8 mouse cellular contexts compared by ENCODE assay signal in the genomic region with DNA sequence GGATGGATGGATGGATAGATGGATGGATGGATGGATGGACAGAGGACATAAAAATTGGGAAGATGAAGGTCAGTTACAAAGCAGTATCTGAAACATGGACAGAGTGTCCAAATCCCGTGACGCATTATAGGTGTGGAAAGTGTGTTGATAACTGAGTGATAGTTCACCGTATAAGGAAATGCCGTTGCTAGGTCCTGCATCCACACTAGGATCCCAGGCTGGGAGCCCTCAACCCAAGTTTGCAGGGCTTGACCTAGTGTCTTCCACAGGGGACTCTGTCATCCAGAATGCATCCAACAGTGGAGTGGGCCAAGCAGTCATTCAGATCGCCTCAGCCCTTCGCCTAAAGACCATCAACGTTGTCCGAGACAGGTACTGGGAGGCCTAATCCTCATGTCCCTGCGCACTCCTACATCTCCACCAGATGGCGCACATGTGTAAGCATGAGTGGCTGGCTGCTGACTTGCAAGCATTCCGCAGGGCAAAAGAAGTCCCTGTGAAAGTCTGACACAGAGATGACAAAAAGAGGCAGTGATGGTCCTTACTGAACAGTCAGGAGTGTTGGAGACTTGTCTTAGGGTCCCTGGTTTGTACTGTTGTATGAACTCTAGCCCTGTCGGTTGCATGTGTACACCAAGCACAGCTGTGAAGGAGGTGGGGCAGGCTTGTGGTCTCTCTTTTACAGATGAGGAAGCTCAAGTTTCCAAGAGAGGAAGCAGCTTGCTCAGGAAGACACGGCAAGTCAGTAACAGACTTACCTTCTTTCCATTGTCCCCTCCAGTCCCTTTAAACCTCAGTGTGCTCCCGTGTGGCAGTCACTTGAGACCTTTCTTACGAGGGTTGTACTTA. TPM values are rescaled to one million over a fixed set of nuclear protein-coding genes. Genes with fewer than 3 reads are reported as not detected.
DNase-seq lines count a peak whose midpoint lies in the region; ATAC-seq lines count a peak whose summit lies in the region.

No protein-coding gene starts in this region.

- no peak overlapping the region for H3K4me3 ChIP-seq in kidney, embryonic 15.5 days (replicated peaks)

- H3K36me3 ChIP-seq in kidney, embryonic 15.5 days: peaks cover 62% of the 10 kb centered on the region
- no peaks in the 10 kb centered on the region for H3K36me3 ChIP-seq in splenic B cell, adult 2 months (ENCODE audit: control insufficient read depth, insufficient read depth, low read length, poor library complexity, severe bottlenecking)

- no peaks in the 10 kb centered on the region for H3K9me3 ChIP-seq in kidney, embryonic 15.5 days (replicated peaks)

- H3K4me2 ChIP-seq in kidney, embryonic 15.5 days: no peak overlapping the region

- WGBS in kidney, embryonic 15.5 days: 41% methylated on average over 15 of the region's 15 CpGs

- no peak overlapping the region for H3K9ac ChIP-seq in kidney, embryonic 15.5 days

- peak overlapping the region; percentile 45; the same call in 1 of the 2 replicates for H3K27ac ChIP-seq in kidney, embryonic 15.5 days

- ATAC-seq in kidney, embryonic 15.5 days (replicated peaks; ENCODE audit: low FRiP score): peak; percentile 58; the same call in 1 of the 2 replicates

- peaks cover 11% of the 10 kb centered on the region for H3K4me1 ChIP-seq in kidney, embryonic 15.5 days

- H3K27me3 ChIP-seq in kidney, embryonic 15.5 days: no peaks in the 10 kb centered on the region
- H3K27me3 ChIP-seq in splenic B cell, adult 2 months (ENCODE audit: control insufficient read depth, insufficient read depth, low read length, poor library complexity, severe bottlenecking): no peaks in the 10 kb centered on the region

- peak; percentile 75 for DNase-seq in CD4-positive helper T cell, adult 2 months (ENCODE audit: low read depth, low spot score)
- DNase-seq in adrenal gland, postnatal 10 days: peak; percentile 87
- peak; percentile 79 for DNase-seq in embryo, embryonic 9.5 days (ENCODE audit: extremely low spot score)
- DNase-seq in heart, adult 8-10 months (ENCODE audit: low spot score): peak; percentile 84
- peak; percentile 82 for DNase-seq in liver
- DNase-seq in naive thymus-derived CD4-positive, alpha-beta T cell, adult 2 months (ENCODE audit: low read depth): peak; percentile 88
- DNase-seq in splenic B cell, adult 2 months (ENCODE audit: low read depth, low spot score): peak; percentile 88

RNA-seq across cellular contexts. Expression of gene Srsf4, which starts 12.7 kb away (rescaled TPM):
- total RNA-seq in adrenal gland, postnatal 10 days (2021): 10 to 100 TPM; 65.9 to 68.7 TPM
- total RNA-seq in heart, adult 8-10 months (2022): 10 to 100 TPM; 28.6 to 34.4 (median 32.5) TPM
- 110 and 114 TPM in 2 replicates for polyA plus RNA-seq in kidney, embryonic 15.5 days (2015; fragmentation: Nextera tagmentation; extraction: Ambion mirVana)

RNA-seq across cellular contexts. Expression of gene Mecr, which starts 17.4 kb away (rescaled TPM):
- 100 to 1,000 TPM; 144 to 154 TPM for total RNA-seq in adrenal gland, postnatal 10 days (2021)
- 10 to 100 TPM; 24.4 to 27.9 (median 25.5) TPM for total RNA-seq in heart, adult 8-10 months (2022)
- polyA plus RNA-seq in kidney, embryonic 15.5 days (2015; fragmentation: Nextera tagmentation; extraction: Ambion mirVana): 45.8 and 47.4 TPM in 2 replicates

RNA-seq across cellular contexts. Expression of gene Ptpru, which starts 22.6 kb away (rescaled TPM):
- 10 to 100 TPM; 27.0 to 33.8 TPM for total RNA-seq in adrenal gland, postnatal 10 days (2021)
- total RNA-seq in heart, adult 8-10 months (2022): 1 to 10 TPM; 4.5 to 9.7 (median 5.7) TPM
- polyA plus RNA-seq in kidney, embryonic 15.5 days (2015; fragmentation: Nextera tagmentation; extraction: Ambion mirVana): 30.3 TPM in 2 replicates

Comparison
In these comparisons a context has a peak if more than half of its experiments do, and no peak if none do; other contexts are left out.
1. RNA of gene Mecr, which starts 17.4 kb away (total RNA-seq): 144 to 154 TPM in adrenal gland, postnatal 10 days; 24.4 to 27.9 TPM in heart, adult 8-10 months; every median in the first group is over 4 times any median in the second.
2. Peak in every context shown above with its lines, with median percentiles within 50 percentile points of each other: DNase-seq.